In genomic region chrX:53599993-53600392, GRCm38 (mm10) we compare ENCODE assay signal across 14 mouse cellular contexts. TPM values are rescaled to one million over a fixed set of nuclear protein-coding genes. Genes with fewer than 3 reads are reported as not detected.
DNase-seq lines count a peak whose midpoint lies in the region; ATAC-seq lines count a peak whose summit lies in the region.
"Had no signal": no experiment of that assay in that cellular context is flagged by ENCODE, and none has a peak within 500 bp of the region (broad histone marks: within the 10 kb centered on the region; RNA-seq: fewer than 3 reads in every experiment).

No protein-coding gene starts in this region.

- peak; percentile 37 for DNase-seq in adrenal gland, adult 2 months
- DNase-seq in cerebellum, postnatal 25 days, result peak; percentile 64 to 78
- DNase-seq in heart, adult 11 months, result peak; percentile 86
- DNase-seq in kidney, adult 9 months, result peak; percentile 54
- DNase-seq in left cerebral cortex, adult 18-20 months (ENCODE audit: low spot score in 2 of 2), result peak; percentile 43 to 65
- DNase-seq in spleen, adult 18-20 months, result peak; percentile 12 to 46

- peak; percentile 56; the same call in 1 of the 2 replicates for ATAC-seq in megakaryocyte, adult 5-6 weeks (ENCODE audit: poor library complexity, severe bottlenecking)

RNA-seq across cellular contexts. Expression of gene Rtl8c, which starts 7.8 kb away (rescaled TPM):
- total RNA-seq in adrenal gland, adult 2 months (2021), result 100 to 1,000 TPM; 126 to 170 TPM
- 81.9 and 90.6 TPM in 2 replicates for polyA plus RNA-seq in adrenal gland, adult 2 months (2012; rRNA removed)
- total RNA-seq in left cerebral cortex, adult 18-20 months (2021), result 100 to 1,000 TPM; 282 to 292 TPM
- 2.5 TPM in 1 of 2 replicates, not detected in the other for total RNA-seq in megakaryocyte, adult 5-6 weeks (2015)
- total RNA-seq in megakaryocyte, adult 5-6 weeks (2017), result not detected in 2 replicates
- total RNA-seq: G1E had no signal
- polyA plus RNA-seq: G1E had no signal

RNA-seq across cellular contexts. Expression of gene Gm14597, which starts 8.8 kb away (rescaled TPM):
- not detected for total RNA-seq in adrenal gland, adult 2 months (2021)
- not detected in 2 replicates for polyA plus RNA-seq in adrenal gland, adult 2 months (2012; rRNA removed)
- not detected for total RNA-seq in left cerebral cortex, adult 18-20 months (2021)
- total RNA-seq in megakaryocyte, adult 5-6 weeks (2015), result not detected in 2 replicates
- not detected in 2 replicates for total RNA-seq in megakaryocyte, adult 5-6 weeks (2017)
- total RNA-seq: heart, postnatal 25 days had no signal
- polyA plus RNA-seq: embryonic facial prominence, embryonic 12.5 days; forebrain, embryonic 15.5 days; G1E; kidney, embryonic 16.5 days; liver, embryonic 12.5 days; midbrain, embryonic 15.5 days had no signal

RNA-seq across cellular contexts. Expression of gene Rtl8a, which starts 43.5 kb away (rescaled TPM):
- 100 to 1,000 TPM; 168 to 176 TPM for total RNA-seq in adrenal gland, adult 2 months (2021)
- polyA plus RNA-seq in adrenal gland, adult 2 months (2012; rRNA removed), result 308 and 401 TPM in 2 replicates
- total RNA-seq in left cerebral cortex, adult 18-20 months (2021), result 100 to 1,000 TPM; 279 to 340 TPM
- 7.3 and 7.4 TPM in 2 replicates for total RNA-seq in megakaryocyte, adult 5-6 weeks (2015)
- total RNA-seq in megakaryocyte, adult 5-6 weeks (2017), result 5.0 and 6.3 TPM in 2 replicates
- total RNA-seq: G1E had no signal
- polyA plus RNA-seq: G1E had no signal

Comparison
In these comparisons a context has a peak if more than half of its experiments do, and no peak if none do; other contexts are left out.
1. Peak in every context shown above with its lines: DNase-seq and ATAC-seq.
2. DNase-seq: peak in every context shown above with its lines; median percentile 86 in heart, adult 11 months; 71 in cerebellum, postnatal 25 days; 54 in kidney, adult 9 months; 54 in left cerebral cortex, adult 18-20 months; 37 in adrenal gland, adult 2 months; 29 in spleen, adult 18-20 months.
3. RNA of gene Rtl8c, which starts 7.8 kb away (total RNA-seq): 282 to 292 TPM in left cerebral cortex, adult 18-20 months and 126 to 170 TPM in adrenal gland, adult 2 months; 2.5 TPM in megakaryocyte, adult 5-6 weeks; every median in the first group is over 10 times any median in the second.
4. RNA of gene Rtl8a, which starts 43.5 kb away (total RNA-seq): 279 to 340 TPM in left cerebral cortex, adult 18-20 months and 168 to 176 TPM in adrenal gland, adult 2 months; 5.0 to 7.4 TPM in megakaryocyte, adult 5-6 weeks; every median in the first group is over 10 times any median in the second.